Mouse (Mus musculus): ENCODE results near the gene Cercam.
"Not testable (repeated sequence)": the region's sequence is repeated elsewhere in the genome, so short reads cannot be mapped to it uniquely, and the experiment has no call there.

The Cercam gene

GRCm38 (mm10) chr2:29898081-29898480 lies 29.1 kb downstream of the Cercam start:
- DNase-seq (ENCODE audit: low read depth): no peak

GRCm38 (mm10) chr2:29902194-29902593 lies 33.2 kb downstream of the Cercam start:
- no peak for DNase-seq (ENCODE audit: low read depth)

- not testable (repeated sequence) for DNase-seq (ENCODE audit: low read depth)
These were observed 39.2 kb downstream of the Cercam start for GRCm38 (mm10) chr2:29908171-29908570.

- DNase-seq (ENCODE audit: low read depth): no peak
These were observed 41.1 kb downstream of the Cercam start for GRCm38 (mm10) chr2:29910042-29910441.

GRCm38 (mm10) chr2:29917621-29918020 lies 48.7 kb downstream of the Cercam start:
- no peak for DNase-seq (ENCODE audit: low read depth)

GRCm38 (mm10) chr2:29922011-29922410 lies 53.0 kb downstream of the Cercam start:
- no peak for DNase-seq (ENCODE audit: low read depth)

- no peak for DNase-seq (ENCODE audit: low read depth)
These were observed 57.6 kb downstream of the Cercam start for GRCm38 (mm10) chr2:29926542-29926941.

- no peak for DNase-seq (ENCODE audit: low read depth)
These were observed 61.5 kb downstream of the Cercam start for GRCm38 (mm10) chr2:29930506-29930905.

- DNase-seq (ENCODE audit: low read depth): no peak
These were observed 62.2 kb downstream of the Cercam start for GRCm38 (mm10) chr2:29931194-29931593.

Measured in naive thymus-derived CD4-positive, alpha-beta T cell, adult 2 months (primary cell).